ENCODE assay signal across 11 mouse cellular contexts in the genomic region with DNA sequence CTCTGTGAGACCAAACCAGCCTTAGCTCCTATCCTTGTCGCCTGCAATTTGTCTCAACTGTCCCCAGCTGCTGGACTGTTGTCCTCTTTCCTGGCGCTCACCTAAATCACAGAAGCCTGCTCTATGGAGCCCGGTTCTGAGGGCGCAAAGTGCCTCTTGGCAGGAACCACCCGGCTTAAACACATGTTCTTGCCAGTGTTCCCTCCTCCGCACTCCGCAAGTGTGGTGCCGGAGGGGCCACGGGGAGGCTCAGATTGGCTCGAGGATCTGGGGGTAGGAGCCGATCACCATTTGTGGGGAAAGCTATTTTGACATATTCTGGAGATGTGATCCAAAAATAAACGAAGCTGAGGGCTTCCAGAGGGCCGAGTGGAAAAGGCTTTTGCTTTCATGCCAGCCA. TPM values are rescaled to one million over a fixed set of nuclear protein-coding genes. Genes with fewer than 3 reads are reported as not detected.
DNase-seq lines count a peak whose midpoint lies in the region; ATAC-seq lines count a peak whose summit lies in the region.
"Had no signal": no experiment of that assay in that cellular context is flagged by ENCODE, and none has a peak within 500 bp of the region (broad histone marks: within the 10 kb centered on the region; RNA-seq: fewer than 3 reads in every experiment).

No protein-coding gene starts in this region.

- no peak for ATAC-seq in embryonic facial prominence, embryonic 13.5 days (ENCODE audit: insufficient number of reproducible peaks, insufficient read depth, low FRiP score, low TSS enrichment, low read depth)
- no peak for ATAC-seq in inflammation-experienced regulatory T-cells, adult 6 months

- DNase-seq in left cerebral cortex, adult 18-20 months (ENCODE audit: low spot score in 2 of 2) = peak; percentile 54 to 72
- DNase-seq in left cerebral cortex, postnatal 4 days = no peak
- peak; percentile 68 to 82 for DNase-seq in heart, adult 18-20 months
- DNase-seq in heart, postnatal 25 days (ENCODE audit: low spot score) = peak; percentile 42
- no peak for DNase-seq in kidney, postnatal 10 days
- DNase-seq: adrenal gland, postnatal 14 days; embryo, embryonic 11 days; kidney, postnatal 4 days had no signal

- H3K27me3 ChIP-seq in embryonic facial prominence, embryonic 13.5 days = peaks cover 5% of the 10 kb centered on the region; the same call in 1 of the 2 replicates

- peaks cover 40% of the 10 kb centered on the region for H3K36me3 ChIP-seq in embryonic facial prominence, embryonic 13.5 days

- H3K4me3 ChIP-seq in embryonic facial prominence, embryonic 13.5 days = no peak overlapping the region

- 70% methylated on average over 13 of the region's 13 CpGs for WGBS in embryonic facial prominence, embryonic 13.5 days

- H3K9ac ChIP-seq in embryonic facial prominence, embryonic 13.5 days = no peak overlapping the region

- peak overlapping the region; percentile 58 for H3K27ac ChIP-seq in embryonic facial prominence, embryonic 13.5 days
- H3K27ac ChIP-seq: macrophage had no signal

- no peak overlapping the region for H3K4me2 ChIP-seq in embryonic facial prominence, embryonic 13.5 days

- H3K4me1 ChIP-seq in embryonic facial prominence, embryonic 13.5 days = peaks cover 50% of the 10 kb centered on the region

- intact Hi-C loops in left cerebral cortex, postnatal 4 days (cut with DNase I) = loop anchor here (5.0 kb wide), 1 partner anchor 201 kb away; no protein-coding TSS in a partner anchor
- intact Hi-C loops in heart, postnatal 25 days (cut with DNase I) = loop anchor here (2.0 kb wide), 2 partner anchors 71 to 199 kb away; no protein-coding TSS in a partner anchor

- no peaks in the 10 kb centered on the region for H3K9me3 ChIP-seq in embryonic facial prominence, embryonic 13.5 days

RNA-seq across cellular contexts. Expression of a gene that starts 9.9 kb away (rescaled TPM):
- 100 to 1,000 TPM; 161 to 173 TPM for total RNA-seq in left cerebral cortex, adult 18-20 months (2021)
- 10 to 100 TPM; 67.9 to 81.9 TPM for total RNA-seq in left cerebral cortex, postnatal 4 days (2021)
- 28.1 and 36.0 TPM in 2 replicates for polyA plus RNA-seq in embryonic facial prominence, embryonic 13.5 days (2015; fragmentation: Nextera tagmentation; extraction: Ambion mirVana)
- total RNA-seq in heart, adult 18-20 months (2021) = 1 to 10 TPM; 3.9 to 5.0 TPM
- 1 to 10 TPM; 5.1 to 5.6 TPM for total RNA-seq in heart, postnatal 25 days (2021)
- polyA plus RNA-seq in inflammation-experienced regulatory T-cells, adult 6 months (2017; shearing (Covaris generic)) = 1 to 10 TPM in 2 of 3 experiments, under 1 TPM in 1; 0.59 to 2.4 (median 1.7) TPM
- polyA plus RNA-seq: macrophage had no signal

RNA-seq across cellular contexts. Expression of a gene that starts 16.1 kb away (rescaled TPM):
- total RNA-seq in left cerebral cortex, adult 18-20 months (2021) = 10 to 100 TPM; 17.9 to 19.3 TPM
- total RNA-seq in left cerebral cortex, postnatal 4 days (2021) = 10 to 100 TPM; 35.1 to 40.5 TPM
- polyA plus RNA-seq in embryonic facial prominence, embryonic 13.5 days (2015; fragmentation: Nextera tagmentation; extraction: Ambion mirVana) = 149 and 162 TPM in 2 replicates
- total RNA-seq in heart, adult 18-20 months (2021) = 10 to 100 TPM; 34.9 to 36.5 TPM
- 10 to 100 TPM; 29.0 to 29.6 TPM for total RNA-seq in heart, postnatal 25 days (2021)
- 100 to 1,000 TPM in 1 of 3 experiments, 10 to 100 TPM in 2; 59.0 to 107 (median 62.4) TPM for polyA plus RNA-seq in inflammation-experienced regulatory T-cells, adult 6 months (2017; shearing (Covaris generic))

RNA-seq across cellular contexts. Expression of a gene that starts 20.7 kb away (rescaled TPM):
- 100 to 1,000 TPM in 1 of 2 experiments, 10 to 100 TPM in 1; 95.0 to 100 TPM for total RNA-seq in left cerebral cortex, adult 18-20 months (2021)
- total RNA-seq in left cerebral cortex, postnatal 4 days (2021) = 100 to 1,000 TPM; 102 to 107 TPM
- 66.7 and 71.3 TPM in 2 replicates for polyA plus RNA-seq in embryonic facial prominence, embryonic 13.5 days (2015; fragmentation: Nextera tagmentation; extraction: Ambion mirVana)
- 100 to 1,000 TPM; 297 to 354 TPM for total RNA-seq in heart, adult 18-20 months (2021)
- total RNA-seq in heart, postnatal 25 days (2021) = 100 to 1,000 TPM; 192 to 222 TPM
- 100 to 1,000 TPM; 120 to 122 (median 120) TPM for polyA plus RNA-seq in inflammation-experienced regulatory T-cells, adult 6 months (2017; shearing (Covaris generic))

Comparison
In these comparisons a context has a peak if more than half of its experiments do, and no peak if none do; other contexts are left out.
1. DNase-seq: peak in left cerebral cortex, adult 18-20 months (2 of 2), heart, adult 18-20 months (2 of 2) and heart, postnatal 25 days (single experiment); none in left cerebral cortex, postnatal 4 days (single experiment) and kidney, postnatal 10 days (single experiment).
2. RNA of a gene that starts 9.9 kb away (total RNA-seq): 161 to 173 TPM in left cerebral cortex, adult 18-20 months and 67.9 to 81.9 TPM in left cerebral cortex, postnatal 4 days; 5.1 to 5.6 TPM in heart, postnatal 25 days and 3.9 to 5.0 TPM in heart, adult 18-20 months; every median in the first group is over 10 times any median in the second.